Mouse (Mus musculus) heart, postnatal 0 days (tissue): ENCODE measurements at regions not wholly inside any gene's neighbourhood (a gene's known extent, or its start where the extent isn't known, plus 50 kb on each side); places are given as distances from the start of the nearest gene placed in this dataset.

Experiments used
- CTCF ChIP-seq: IDR thresholded peaks from 2 replicates; pipeline ENCODE4 v1.5.1; 2016; ENCODE audit warnings: antibody characterized with exemption, control low read depth, low read depth
- EP300 ChIP-seq: IDR thresholded peaks from 2 replicates; pipeline ENCODE4 v1.6.1; 2016; ENCODE audit warnings: antibody characterized with exemption, low read depth

- TF ChIP-seq CTCF, result no peak
- no peak for TF ChIP-seq EP300
Measured at GRCm38 (mm10) chr3:101700974-101701610, 96.6 kb upstream of the Atp1a1 start.
